Mouse (Mus musculus): Measurements from ENCODE around the gene Mthfd1. TPM values are rescaled to one million over a fixed set of nuclear protein-coding genes. Genes with fewer than 3 reads are reported as not detected.

Gene Mthfd1
- total and polyA plus RNA-seq, 3 experiments: 208 to 231 TPM; not detected in 1

DNA sequence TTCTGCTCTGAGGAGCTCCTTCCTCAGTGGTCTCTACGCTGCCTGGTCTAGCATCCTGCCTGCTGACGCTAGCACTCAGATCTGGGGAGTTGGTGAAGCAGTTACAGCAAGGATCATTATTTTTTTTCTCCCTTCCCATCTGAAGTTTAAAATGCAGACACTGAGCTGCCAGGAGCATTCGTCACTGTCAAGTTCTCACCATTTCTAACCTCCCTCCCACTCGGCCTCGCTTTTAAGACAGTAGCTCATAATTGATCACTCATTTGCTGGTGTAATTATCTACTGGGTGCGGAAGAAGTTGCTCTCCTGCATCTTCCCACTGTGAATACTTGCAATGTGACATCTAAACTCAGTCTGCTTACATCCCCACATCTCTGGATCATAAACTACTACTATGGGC, 30.3 kb downstream of the Mthfd1 start:
- Histone ChIP-seq H3K4me1 (ENCODE audit: control insufficient read depth in 1 of 2, insufficient read depth in 2 of 2, low read length in 2 of 2) (peaks cover 0 to 12% of the 10 kb centered on the region in 2 experiments; a peak in 2 of 4 replicates), H3K4me3 (ENCODE audit: control insufficient read depth in 1 of 2, insufficient read depth in 1 of 2, low read depth in 2 of 2, low read length in 2 of 2) (no peak overlapping the region), H3K27ac (ENCODE audit: control insufficient read depth, low read depth, low read length) (no peak overlapping the region), H3K9me3 (replicated peaks; ENCODE audit: insufficient read depth, low read length) (no peaks in the 10 kb centered on the region), H3K79me2 (ENCODE audit: control insufficient read depth, insufficient read depth, low read length, poor library complexity) (no peaks in the 10 kb centered on the region), H3K27me3 (ENCODE audit: control insufficient read depth in 1 of 2, insufficient read depth in 2 of 2, low read length in 2 of 2) (no peaks in the 10 kb centered on the region), H3K36me3 (ENCODE audit: control insufficient read depth in 1 of 2, insufficient read depth in 2 of 2, low read length in 2 of 2) (peaks cover 11 to 39% of the 10 kb centered on the region in 2 experiments), H3K9ac (ENCODE audit: control insufficient read depth, low read depth, low read length, poor library complexity, severe bottlenecking) (no peak overlapping the region)
- no peak for TF ChIP-seq TBP (IDR thresholded peaks at IDR 0.05; ENCODE audit: low read depth, low read length)
- DNase-seq (ENCODE audit: low read depth, low spot score): no peak

DNA sequence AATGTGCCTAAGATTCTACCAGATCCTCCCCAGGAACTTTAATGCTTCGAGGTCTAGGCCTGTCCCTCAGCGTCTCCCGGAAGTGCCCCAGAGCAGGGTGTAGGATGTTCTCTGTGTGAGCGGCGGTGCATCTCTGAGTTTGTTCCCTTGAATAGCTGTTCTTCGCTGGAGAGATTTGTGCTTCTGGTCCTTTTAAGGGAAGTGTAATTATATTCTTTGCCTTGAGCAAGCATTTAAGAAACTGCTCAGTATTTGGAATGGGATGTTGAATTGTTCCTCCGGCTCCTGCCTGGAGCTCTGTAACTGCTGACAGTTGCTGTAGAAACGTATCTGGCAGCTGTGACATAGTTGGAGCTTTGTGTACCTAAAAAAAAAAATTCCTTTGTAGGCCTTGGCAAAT, 32.9 kb downstream of the Mthfd1 start:
- no peaks in the 10 kb centered on the region for H3K9me3 ChIP-seq (replicated peaks; ENCODE audit: insufficient read depth, low read length)
- no peak for DNase-seq (ENCODE audit: low read depth, low spot score)
- peaks cover 0 to 44% of the 10 kb centered on the region in 2 experiments; a peak in 2 of 4 replicates for H3K36me3 ChIP-seq (ENCODE audit: control insufficient read depth in 1 of 2, insufficient read depth in 2 of 2, low read length in 2 of 2)
- no peaks in the 10 kb centered on the region for H3K79me2 ChIP-seq (ENCODE audit: control insufficient read depth, insufficient read depth, low read length, poor library complexity)
- no peaks in the 10 kb centered on the region for H3K27me3 ChIP-seq (ENCODE audit: control insufficient read depth in 1 of 2, insufficient read depth in 2 of 2, low read length in 2 of 2)
- TF ChIP-seq RAD21 (IDR thresholded peaks at IDR 0.05; ENCODE audit: low read depth, low read length): no peak
- no peak for TF ChIP-seq ETS1 (IDR thresholded peaks at IDR 0.05; ENCODE audit: low read depth, low read length)
- no peak for TF ChIP-seq SIN3A (IDR thresholded peaks at IDR 0.05; ENCODE audit: low read length)
- TF ChIP-seq JUND (IDR thresholded peaks at IDR 0.05; ENCODE audit: low read depth, low read length): no peak
- no peak for TF ChIP-seq SMC3 (IDR thresholded peaks at IDR 0.05; ENCODE audit: low read depth, low read length)
- no peak for TF ChIP-seq ZC3H11A (IDR thresholded peaks at IDR 0.05; ENCODE audit: low read depth, low read length)
- TF ChIP-seq USF1 (IDR thresholded peaks at IDR 0.05; ENCODE audit: low read depth, low read length): no peak
- no peak for TF ChIP-seq BHLHE40 (IDR thresholded peaks at IDR 0.05; ENCODE audit: borderline replicate concordance, low read depth, low read length)
- H3K9ac ChIP-seq (ENCODE audit: control insufficient read depth, low read depth, low read length, poor library complexity, severe bottlenecking): no peak overlapping the region
- H3K4me1 ChIP-seq (ENCODE audit: control insufficient read depth in 1 of 2, insufficient read depth in 2 of 2, low read length in 2 of 2): no peaks in the 10 kb centered on the region
- H3K4me3 ChIP-seq (ENCODE audit: control insufficient read depth in 1 of 2, insufficient read depth in 1 of 2, low read depth in 2 of 2, low read length in 2 of 2): no peak overlapping the region
- no peak overlapping the region for H3K27ac ChIP-seq (ENCODE audit: control insufficient read depth, low read depth, low read length)

DNA sequence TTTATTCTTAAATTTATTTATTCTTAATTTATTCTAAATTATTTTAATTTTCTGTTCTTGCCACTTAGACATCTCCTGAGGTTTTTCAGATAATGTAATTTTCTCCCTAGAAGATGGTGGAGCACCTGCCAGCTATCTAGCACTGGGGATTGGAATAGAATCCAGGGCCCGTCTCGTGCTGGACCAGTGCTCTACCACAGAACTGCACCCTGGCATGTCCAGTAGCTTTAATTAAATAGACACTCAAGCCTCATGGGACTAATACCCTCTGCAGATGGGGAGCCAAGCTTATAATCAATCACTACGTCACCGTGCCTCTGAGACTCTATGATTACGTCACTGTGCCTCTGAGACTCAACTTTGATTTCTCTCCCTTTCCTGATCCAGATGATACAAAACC, 33.4 kb downstream of the Mthfd1 start:
- Histone ChIP-seq H3K36me3 (ENCODE audit: control insufficient read depth in 1 of 2, insufficient read depth in 2 of 2, low read length in 2 of 2) (peaks cover 0 to 40% of the 10 kb centered on the region in 2 experiments; a peak in 2 of 4 replicates), H3K27me3 (ENCODE audit: control insufficient read depth in 1 of 2, insufficient read depth in 2 of 2, low read length in 2 of 2) (no peaks in the 10 kb centered on the region), H3K9me3 (replicated peaks; ENCODE audit: insufficient read depth, low read length) (no peaks in the 10 kb centered on the region), H3K27ac (ENCODE audit: control insufficient read depth, low read depth, low read length) (no peak overlapping the region), H3K79me2 (ENCODE audit: control insufficient read depth, insufficient read depth, low read length, poor library complexity) (no peaks in the 10 kb centered on the region), H3K4me3 (ENCODE audit: control insufficient read depth in 1 of 2, insufficient read depth in 1 of 2, low read depth in 2 of 2, low read length in 2 of 2) (no peak overlapping the region), H3K4me1 (ENCODE audit: control insufficient read depth in 1 of 2, insufficient read depth in 2 of 2, low read length in 2 of 2) (no peaks in the 10 kb centered on the region), H3K9ac (ENCODE audit: control insufficient read depth, low read depth, low read length, poor library complexity, severe bottlenecking) (no peak overlapping the region)
- DNase-seq (ENCODE audit: low read depth, low spot score): no peak
- TF ChIP-seq TAL1 (IDR thresholded peaks at IDR 0.05; ENCODE audit: low read length) (no peak), NRF1 (IDR thresholded peaks at IDR 0.05; ENCODE audit: insufficient read depth, low read depth, low read length, poor library complexity, severe bottlenecking) (no peak), USF2 (IDR thresholded peaks at IDR 0.05; ENCODE audit: borderline replicate concordance in 1 of 2, insufficient read depth in 1 of 2, low read depth in 1 of 2, low read length in 2 of 2) (no peak)

Data from MEL (cell line).